Mouse (Mus musculus) forebrain, embryonic 16.5 days (tissue): Measurements from ENCODE around the gene Nhlrc4. TPM values are rescaled to one million over a fixed set of nuclear protein-coding genes. Genes with fewer than 3 reads are reported as not detected.
A peak's percentile ranks its signal among the peaks of the same experiment; 100 is the strongest.

ENCODE experiments used
- ATAC-seq: fragments of 200-750 bp; cut with Nextera tagmentation; 2 replicates; pipeline ENCODE4 v1.8.0; 2017; ENCODE audit warnings: mild to moderate bottlenecking, moderate library complexity
- H3K27ac ChIP-seq: fragments of 300-500 bp; sonication (generic); 2 replicates; pipeline ENCODE4 v1.5.1; 2014; ENCODE audit warnings: low read length, control low read depth
- H3K27me3 ChIP-seq: fragments of 300-500 bp; sonication (generic); replicated peaks from 2 replicates; pipeline ENCODE4 v1.6.1; 2014; ENCODE audit warnings: low read length; ENCODE audit not compliant: control insufficient read depth, insufficient read depth
- H3K36me3 ChIP-seq: fragments of 300-500 bp; sonication (generic); 2 replicates; pipeline ENCODE4 v1.6.1; 2014; ENCODE audit not compliant: control insufficient read depth, insufficient read depth
- H3K4me1 ChIP-seq: fragments of 300-500 bp; sonication (generic); replicated peaks from 2 replicates; pipeline ENCODE4 v1.6.1; 2014; ENCODE audit warnings: low read length; ENCODE audit not compliant: control insufficient read depth, insufficient read depth
- H3K4me2 ChIP-seq: fragments of 300-500 bp; sonication (generic); 2 replicates; pipeline ENCODE4 v1.6.1; 2014; ENCODE audit warnings: mild to moderate bottlenecking, low read length, control low read depth
- H3K4me3 ChIP-seq: fragments of 300-500 bp; sonication (generic); replicated peaks from 2 replicates; pipeline ENCODE4 v1.5.1; 2014; ENCODE audit warnings: mild to moderate bottlenecking, low read length, control low read depth
- H3K9ac ChIP-seq: fragments of 300-500 bp; sonication (generic); replicated peaks from 2 replicates; pipeline ENCODE4 v1.6.1; 2014; ENCODE audit warnings: low read depth, low read length, control low read depth
- H3K9me3 ChIP-seq: fragments of 300-500 bp; sonication (generic); 2 replicates; pipeline ENCODE4 v1.6.1; 2016; ENCODE audit warnings: low read length; ENCODE audit not compliant: control insufficient read depth
- WGBS: fragments of 180-500 bp; shearing (Covaris S2); extraction: QIAGEN DNeasy Blood & Tissue Kit; methylation state at CpG from one replicate; pipeline ENCODE4 v1.1.7; 2014; 5-methylcytosine and 5-hydroxymethylcytosine counted together
- polyA plus RNA-seq: library from polyadenylated mRNA; unstranded; fragments of >200 nt; fragmentation: Nextera tagmentation; extraction: Ambion mirVana; gene quantifications from 2 replicates; pipeline ENCODE4 v1.2.1, GENCODE M21; 2015

Gene Nhlrc4
- polyA plus RNA-seq, 1 experiment from 2014 or later, result not detected

GRCm38 (mm10) chr17:25951803-25952623 is 7.3 kb upstream of the Nhlrc4 start, which contains the start of gene A930017K11Rik:
A930017K11Rik (minus strand) TSS chr17:25952565.
- Histone ChIP-seq H3K9ac (0 out of 2 replicates have a peak within 1 kb of the TSS, but pooled peaks have one; percentile 2), H3K27ac (no peak within 1 kb of the TSS), H3K9me3 (no peaks in the 10 kb centered on the region), H3K4me1 (peaks cover 11% of the 10 kb centered on the region), H3K4me3 (peak within 1 kb of the TSS; percentile 34), H3K36me3 (no peaks in the 10 kb centered on the region; the same call in 1 of the 2 replicates), H3K4me2 (peak within 1 kb of the TSS; percentile 46), H3K27me3 (peaks cover 36% of the 10 kb centered on the region)
- ATAC-seq, result no peak
- under 1% methylated on average over 56 of the region's 58 CpGs for WGBS

GRCm38 (mm10) chr17:25951225-25951802 is 6.6 kb upstream of the Nhlrc4 start:
- H3K4me2 ChIP-seq, result peak overlapping the region; percentile 46
- H3K27me3 ChIP-seq, result peaks cover 36% of the 10 kb centered on the region
- peak overlapping the region; percentile 34 for H3K4me3 ChIP-seq
- no peaks in the 10 kb centered on the region; the same call in 1 of the 2 replicates for H3K36me3 ChIP-seq
- H3K27ac ChIP-seq, result no peak overlapping the region
- peaks cover 11% of the 10 kb centered on the region for H3K4me1 ChIP-seq
- no peak overlapping the region for H3K9ac ChIP-seq
- 1% methylated on average over 33 of the region's 33 CpGs for WGBS
- H3K9me3 ChIP-seq, result no peaks in the 10 kb centered on the region
- no peak for ATAC-seq

GRCm38 (mm10) chr17:25950706-25951105 is 5.9 kb upstream of the Nhlrc4 start:
- no peaks in the 10 kb centered on the region; the same call in 1 of the 2 replicates for H3K36me3 ChIP-seq
- no peak overlapping the region for H3K4me2 ChIP-seq
- H3K27me3 ChIP-seq, result peaks cover 36% of the 10 kb centered on the region
- H3K27ac ChIP-seq, result no peak overlapping the region
- H3K4me1 ChIP-seq, result peaks cover 11% of the 10 kb centered on the region
- no peak overlapping the region for H3K4me3 ChIP-seq
- ATAC-seq, result no peak
- no peaks in the 10 kb centered on the region for H3K9me3 ChIP-seq
- 0% methylated on average over 1 of the region's 3 CpGs for WGBS
- H3K9ac ChIP-seq, result no peak overlapping the region

GRCm38 (mm10) chr17:25949981-25950380 is 5.2 kb upstream of the Nhlrc4 start:
- Histone ChIP-seq H3K4me3 (no peak overlapping the region), H3K36me3 (no peaks in the 10 kb centered on the region), H3K9me3 (no peaks in the 10 kb centered on the region), H3K4me1 (peaks cover 11% of the 10 kb centered on the region), H3K27me3 (peaks cover 36% of the 10 kb centered on the region), H3K4me2 (no peak overlapping the region), H3K9ac (no peak overlapping the region), H3K27ac (no peak overlapping the region)
- WGBS, result 80% methylated on average over 5 of the region's 5 CpGs
- ATAC-seq, result no peak

GRCm38 (mm10) chr17:25948051-25948450 is 3.3 kb upstream of the Nhlrc4 start:
- ATAC-seq, result no peak
- Histone ChIP-seq H3K4me1 (peaks cover 11% of the 10 kb centered on the region), H3K9me3 (no peaks in the 10 kb centered on the region), H3K4me2 (no peak overlapping the region), H3K27me3 (peaks cover 30% of the 10 kb centered on the region), H3K27ac (no peak overlapping the region), H3K36me3 (no peaks in the 10 kb centered on the region), H3K4me3 (no peak overlapping the region), H3K9ac (no peak overlapping the region)
- 78% methylated on average over 8 of the region's 8 CpGs for WGBS

GRCm38 (mm10) chr17:25947576-25947975 is 2.8 kb upstream of the Nhlrc4 start:
- Histone ChIP-seq H3K4me2 (no peak overlapping the region), H3K27me3 (peaks cover 25% of the 10 kb centered on the region), H3K36me3 (no peaks in the 10 kb centered on the region), H3K9ac (no peak overlapping the region), H3K9me3 (no peaks in the 10 kb centered on the region), H3K4me1 (peaks cover 11% of the 10 kb centered on the region), H3K27ac (no peak overlapping the region), H3K4me3 (no peak overlapping the region)
- 82% methylated on average over 4 of the region's 4 CpGs for WGBS
- no peak for ATAC-seq

GRCm38 (mm10) chr17:25946891-25947290 is 2.1 kb upstream of the Nhlrc4 start:
- no peaks in the 10 kb centered on the region for H3K9me3 ChIP-seq
- no peak overlapping the region for H3K27ac ChIP-seq
- no peaks in the 10 kb centered on the region for H3K36me3 ChIP-seq
- WGBS, result 90% methylated on average over 8 of the region's 8 CpGs
- H3K9ac ChIP-seq, result no peak overlapping the region
- H3K4me2 ChIP-seq, result no peak overlapping the region
- peaks cover 18% of the 10 kb centered on the region for H3K27me3 ChIP-seq
- no peak overlapping the region for H3K4me3 ChIP-seq
- ATAC-seq, result no peak
- peaks cover 14% of the 10 kb centered on the region for H3K4me1 ChIP-seq

GRCm38 (mm10) chr17:25946349-25946748 is 1.6 kb upstream of the Nhlrc4 start:
- Histone ChIP-seq H3K27me3 (peaks cover 12% of the 10 kb centered on the region), H3K4me2 (no peak overlapping the region), H3K27ac (no peak overlapping the region), H3K36me3 (no peaks in the 10 kb centered on the region), H3K9ac (no peak overlapping the region), H3K4me3 (no peak overlapping the region), H3K9me3 (no peaks in the 10 kb centered on the region), H3K4me1 (peaks cover 10% of the 10 kb centered on the region)
- ATAC-seq, result no peak
- WGBS, result 75% methylated on average over 7 of the region's 7 CpGs

- WGBS, result 58% methylated on average over 9 of the region's 9 CpGs
- no peak overlapping the region for H3K4me3 ChIP-seq
- H3K36me3 ChIP-seq, result no peaks in the 10 kb centered on the region
- no peak overlapping the region for H3K9ac ChIP-seq
- ATAC-seq, result no peak
- peaks cover 8% of the 10 kb centered on the region; the same call in 1 of the 2 replicates for H3K27me3 ChIP-seq
- H3K4me1 ChIP-seq, result peaks cover 14% of the 10 kb centered on the region
- no peak overlapping the region for H3K4me2 ChIP-seq
- no peak overlapping the region for H3K27ac ChIP-seq
- no peaks in the 10 kb centered on the region for H3K9me3 ChIP-seq
These were observed 875 bp upstream of the Nhlrc4 start for GRCm38 (mm10) chr17:25945517-25946155.
